9 mouse cellular contexts compared by ENCODE assay signal in the genomic region with DNA sequence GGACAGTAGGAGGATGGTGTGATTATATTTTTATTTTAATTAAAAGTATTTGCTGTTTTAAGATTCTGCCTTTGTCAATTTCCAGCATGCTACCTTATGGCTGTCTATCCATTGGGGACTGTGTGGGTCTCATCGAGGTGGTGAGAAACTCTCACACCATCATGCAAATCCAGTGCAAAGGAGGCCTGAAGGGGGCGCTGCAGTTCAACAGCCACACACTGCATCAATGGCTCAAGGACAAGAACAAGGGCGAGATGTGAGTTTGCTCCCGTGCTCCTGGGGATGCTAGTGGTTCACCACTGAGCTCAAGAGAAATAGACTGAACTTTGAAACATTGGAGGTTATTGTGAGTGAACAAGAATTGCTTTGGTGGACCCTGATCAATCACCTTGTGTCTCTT. TPM values are rescaled to one million over a fixed set of nuclear protein-coding genes. Genes with fewer than 3 reads are reported as not detected.
A peak's percentile ranks its signal among the peaks of the same experiment; 100 is the strongest.
DNase-seq lines count a peak whose midpoint lies in the region; ATAC-seq and TF ChIP-seq lines count a peak whose summit lies in the region.
"Had no signal": no experiment of that assay in that cellular context is flagged by ENCODE, and none has a peak within 500 bp of the region (broad histone marks: within the 10 kb centered on the region; RNA-seq: fewer than 3 reads in every experiment).

No protein-coding gene starts in this region.

- H3K4me3 ChIP-seq in left cerebral cortex, adult 2 months: no peak overlapping the region
- H3K4me3 ChIP-seq in stomach, postnatal 0 days (ENCODE audit: low read depth, low read length): no peak overlapping the region

- no peak overlapping the region for H3K4me2 ChIP-seq in stomach, postnatal 0 days (replicated peaks; ENCODE audit: low read depth)

- DNase-seq in cerebellum, adult 18-20 months: peak; percentile 11 to 31
- DNase-seq in cerebellum, adult 11-12 months: no peak
- DNase-seq in left cerebral cortex, adult 2 months (ENCODE audit: extremely low spot score in 1 of 2, low spot score in 2 of 2): peak; percentile 21 to 27
- no peak for DNase-seq in left cerebral cortex, postnatal 36 days (ENCODE audit: low spot score in 2 of 2)
- DNase-seq in adipocyte (ENCODE audit: low spot score): peak; percentile 28
- DNase-seq in embryo, embryonic 10.5 days (ENCODE audit: low spot score): peak; percentile 54
- peak; percentile 68 for DNase-seq in lung, postnatal 10 days
- DNase-seq in stomach, postnatal 0 days (ENCODE audit: low spot score): peak; percentile 63

- no peaks in the 10 kb centered on the region for H3K4me1 ChIP-seq in stomach, postnatal 0 days (replicated peaks; ENCODE audit: control insufficient read depth, insufficient read depth)

- no peak overlapping the region for H3K27ac ChIP-seq in left cerebral cortex, adult 2 months
- no peak overlapping the region for H3K27ac ChIP-seq in stomach, postnatal 0 days (replicated peaks)

- peak; percentile 59 for TF ChIP-seq CTCF in left cerebral cortex, adult 2 months (IDR thresholded peaks at IDR 0.05)
- TF ChIP-seq CTCF in stomach, postnatal 0 days (IDR thresholded peaks at IDR 0.05; ENCODE audit: low read depth): peak; percentile 73

- no peaks in the 10 kb centered on the region for H3K9me3 ChIP-seq in stomach, postnatal 0 days (ENCODE audit: control insufficient read depth, low read length)

- WGBS in stomach, postnatal 0 days: 68% methylated on average over 4 of the region's 4 CpGs

- no peak for TF ChIP-seq EP300 in stomach, postnatal 0 days (optimal IDR thresholded peaks at IDR 0.05)

- peaks cover 14% of the 10 kb centered on the region for H3K36me3 ChIP-seq in stomach, postnatal 0 days (ENCODE audit: control insufficient read depth, insufficient read depth, low read length)

- H3K9ac ChIP-seq in stomach, postnatal 0 days (ENCODE audit: low read length): no peak overlapping the region

- no peaks in the 10 kb centered on the region for H3K27me3 ChIP-seq in stomach, postnatal 0 days (ENCODE audit: control insufficient read depth, insufficient read depth, low read length)

- peak; percentile 65; the same call in 1 of the 2 replicates for ATAC-seq in stomach, postnatal 0 days (ENCODE audit: low FRiP score, low TSS enrichment)

- intact Hi-C loops in left cerebral cortex, adult 2 months (cut with DNase I): loop anchor here (10.0 kb wide), 1 partner anchor 255 kb away; no protein-coding TSS in a partner anchor
- intact Hi-C loops in left cerebral cortex, postnatal 36 days (cut with DNase I): no loop called here

RNA-seq across cellular contexts. Expression of a gene that starts 32.3 kb away (rescaled TPM):
- not detected for total RNA-seq in left cerebral cortex, adult 2 months (2021)
- under 1 TPM; 0.17 to 0.39 TPM for total RNA-seq in left cerebral cortex, postnatal 36 days (2021)
- 0.05 TPM in 2 replicates for polyA plus RNA-seq in stomach, postnatal 0 days (2015; fragmentation: Nextera tagmentation; extraction: Ambion mirVana)
- total RNA-seq: hematopoietic stem cell, adult 5-6 weeks had no signal

RNA-seq across cellular contexts. Expression of a gene that starts 50.3 kb away (rescaled TPM):
- total RNA-seq in left cerebral cortex, adult 2 months (2021): 10 to 100 TPM; 36.1 to 37.0 TPM
- 10 to 100 TPM; 33.1 to 39.1 TPM for total RNA-seq in left cerebral cortex, postnatal 36 days (2021)
- 23.7 and 23.9 TPM in 2 replicates for polyA plus RNA-seq in stomach, postnatal 0 days (2015; fragmentation: Nextera tagmentation; extraction: Ambion mirVana)

Comparison
In these comparisons a context has a peak if more than half of its experiments do, and no peak if none do; other contexts are left out.
1. DNase-seq: peak in cerebellum, adult 18-20 months (2 of 2), left cerebral cortex, adult 2 months (2 of 2), adipocyte (single experiment), embryo, embryonic 10.5 days (single experiment), lung, postnatal 10 days (single experiment) and stomach, postnatal 0 days (single experiment); none in cerebellum, adult 11-12 months (single experiment) and left cerebral cortex, postnatal 36 days (0 of 2).